Mouse (Mus musculus) lung, adult 2 months (tissue): ENCODE data around the gene Pja2. TPM values are rescaled to one million over a fixed set of nuclear protein-coding genes. Genes with fewer than 3 reads are reported as not detected.
A peak's percentile ranks its signal among the peaks of the same experiment; 100 is the strongest.
"Not testable (repeated sequence)": the region's sequence is repeated elsewhere in the genome, so short reads cannot be mapped to it uniquely, and the experiment has no call there.

ENCODE experiments used
- DNase-seq: peaks from one replicate; pipeline ENCODE4 v3.0.0; 2022
- H3K4me1 ChIP-seq: fragments of 200-500 bp; 2 replicates; pipeline ENCODE4 v1.6.1; 2011; ENCODE audit warnings: low read length; ENCODE audit not compliant: control insufficient read depth, insufficient read depth
- H3K4me3 ChIP-seq: fragments of 200-500 bp; replicated peaks from 2 replicates; pipeline ENCODE3; 2011; ENCODE audit warnings: low read depth, mild to moderate bottlenecking, control low read depth, low read length; ENCODE audit errors: extremely low read depth
- CTCF ChIP-seq: fragments of 200-500 bp; IDR thresholded peaks from 2 replicates; pipeline ENCODE4 v1.5.1; 2011; ENCODE audit warnings: mild to moderate bottlenecking, low read length, control low read depth; ENCODE audit not compliant: insufficient read depth
- POLR2A ChIP-seq: fragments of 200-500 bp; IDR thresholded peaks from 2 replicates; pipeline ENCODE4 v1.6.1; 2011; ENCODE audit warnings: low read depth, mild to moderate bottlenecking, control low read depth, low read length, borderline replicate concordance; ENCODE audit errors: extremely low read depth
- WGBS: fragments of 180-500 bp; shearing (Covaris S2); methylation state at CpG from one replicate; pipeline ENCODE4 v1.1.7; 2018; 5-methylcytosine and 5-hydroxymethylcytosine counted together
- polyA plus RNA-seq: library from polyadenylated mRNA; depleted of rRNA; stranded (reverse); fragments of >200 nt; gene quantifications from 2 replicates; pipeline ENCODE4 v1.2.3, GENCODE M21; 2012

Pja2 gene
- polyA plus RNA-seq, 1 experiment = 24.0 TPM

- DNase-seq = no peak
- H3K4me1 ChIP-seq = no peaks in the 10 kb centered on the region
- no peak for TF ChIP-seq CTCF
- no peak for TF ChIP-seq POLR2A
- no peak overlapping the region for H3K4me3 ChIP-seq
- 49% methylated on average over 9 of the region's 9 CpGs for WGBS
These were observed 89.3 kb downstream of the Pja2 start for GRCm38 (mm10) chr17:64242310-64242859.

- no peak for TF ChIP-seq CTCF
- TF ChIP-seq POLR2A = no peak
- DNase-seq = no peak
- Histone ChIP-seq H3K4me1 (no peaks in the 10 kb centered on the region), H3K4me3 (no peak overlapping the region)
- 70% methylated on average over 11 of the region's 11 CpGs for WGBS
These were observed 90.0 kb downstream of the Pja2 start for GRCm38 (mm10) chr17:64241544-64242292.

GRCm38 (mm10) chr17:64232134-64232533 lies 99.6 kb downstream of the Pja2 start:
- H3K4me1 ChIP-seq = no peaks in the 10 kb centered on the region
- no peak for DNase-seq
- WGBS = 38% methylated on average over 4 of the region's 4 CpGs
- TF ChIP-seq CTCF = 0 out of 2 replicates have a peak, but pooled peaks have one; percentile 11
- no peak for TF ChIP-seq POLR2A
- H3K4me3 ChIP-seq = no peak overlapping the region

DNA sequence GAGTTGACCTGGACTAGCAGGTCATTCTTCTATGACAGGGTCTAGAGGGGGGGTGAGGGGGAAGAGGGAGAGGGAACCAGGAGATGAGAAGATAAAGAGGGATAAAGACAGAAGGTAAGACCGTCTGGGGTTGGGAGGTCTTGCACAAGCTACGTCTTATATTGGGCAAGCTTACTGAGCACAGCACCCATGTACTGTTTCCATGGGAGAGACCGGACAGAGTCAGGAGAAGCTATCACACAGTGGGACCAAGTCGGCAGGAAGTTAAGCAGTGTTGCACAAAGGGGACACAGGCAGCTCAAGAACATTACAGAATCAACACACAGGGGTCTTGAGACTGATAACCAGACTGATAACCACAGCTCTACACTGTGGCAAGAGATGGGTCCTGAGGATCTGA lies 100.1 kb downstream of the Pja2 start:
- 97% methylated on average over 4 of the region's 4 CpGs for WGBS
- H3K4me1 ChIP-seq, DNase-seq, H3K4me3 ChIP-seq: not testable (repeated sequence)

DNA sequence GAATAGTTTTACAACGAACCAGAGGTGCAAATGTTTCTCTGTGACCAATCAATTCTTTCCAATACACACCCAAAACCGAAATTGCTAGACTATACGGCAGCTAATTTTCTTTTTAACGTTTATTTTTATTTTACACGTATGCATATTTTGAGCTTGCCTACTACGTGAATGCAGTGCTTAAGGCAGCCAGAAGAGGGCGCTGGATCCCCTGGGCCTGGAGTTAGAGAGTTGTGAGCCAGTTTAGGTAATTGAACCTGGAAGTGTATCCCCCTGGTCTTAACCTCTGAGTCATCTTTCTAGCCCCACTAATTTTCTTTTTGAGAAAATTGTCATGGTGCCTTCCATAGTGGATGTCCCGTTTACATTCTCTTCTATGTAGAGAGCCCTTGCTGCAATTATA lies 100.5 kb downstream of the Pja2 start:
- Histone ChIP-seq H3K4me3 (no peak overlapping the region), H3K4me1 (no peaks in the 10 kb centered on the region)
- DNase-seq = no peak
- 79% methylated on average over 8 of the region's 8 CpGs for WGBS
- TF ChIP-seq POLR2A (no peak), CTCF (peak; percentile 43; the same call in 1 of the 2 replicates)
